Mouse (Mus musculus): ENCODE measurements around the gene Rnf168.
A peak's percentile ranks its signal among the peaks of the same experiment; 100 is the strongest.

The Rnf168 gene

GRCm38 (mm10) chr16:32316601-32317000, 39.3 kb downstream of the Rnf168 start:
- no peak for DNase-seq

GRCm38 (mm10) chr16:32323953-32324352, 46.7 kb downstream of the Rnf168 start:
- DNase-seq: no peak

GRCm38 (mm10) chr16:32330876-32331670, 53.8 kb downstream of the Rnf168 start:
- DNase-seq: no peak

GRCm38 (mm10) chr16:32332040-32332555, 54.8 kb downstream of the Rnf168 start, which contains the start of gene Ubxn7:
Gene Ubxn7 (plus strand): TSS chr16:32332257.
- peak; percentile 97 for DNase-seq

GRCm38 (mm10) chr16:32332556-32333511, 55.6 kb downstream of the Rnf168 start:
- DNase-seq: peak; percentile 51

GRCm38 (mm10) chr16:32335146-32335545, 57.9 kb downstream of the Rnf168 start:
- DNase-seq: no peak

GRCm38 (mm10) chr16:32336026-32336780, 58.9 kb downstream of the Rnf168 start:
- no peak for DNase-seq

GRCm38 (mm10) chr16:32337001-32337400, 59.7 kb downstream of the Rnf168 start:
- no peak for DNase-seq

GRCm38 (mm10) chr16:32340451-32340850, 63.2 kb downstream of the Rnf168 start:
- DNase-seq: no peak

- no peak for DNase-seq
Measured at GRCm38 (mm10) chr16:32345521-32345920, 68.3 kb downstream of the Rnf168 start.

GRCm38 (mm10) chr16:32350776-32351175, 73.5 kb downstream of the Rnf168 start:
- DNase-seq: peak; percentile 27
